Mouse (Mus musculus): Measurements from ENCODE around the gene Picalm.

Picalm gene

GRCm38 (mm10) chr7:90129732-90130392 lies at the start of gene Picalm:
TSS of gene Picalm (plus strand) at chr7:90130213.
- peak; percentile 99 for DNase-seq (ENCODE audit: low read depth, low spot score)

GRCm38 (mm10) chr7:90083799-90084198 lies 46.2 kb upstream of the Picalm start:
- DNase-seq (ENCODE audit: low read depth, low spot score): no peak

- no peak for DNase-seq (ENCODE audit: low read depth, low spot score)
These were observed 45.5 kb upstream of the Picalm start for GRCm38 (mm10) chr7:90084531-90084930.

- no peak for DNase-seq (ENCODE audit: low read depth, low spot score)
These were observed 44.3 kb upstream of the Picalm start for GRCm38 (mm10) chr7:90085713-90086112.

- DNase-seq (ENCODE audit: low read depth, low spot score): no peak
These were observed 43.2 kb upstream of the Picalm start for GRCm38 (mm10) chr7:90086821-90087220.

- DNase-seq (ENCODE audit: low read depth, low spot score): no peak
These were observed 39.0 kb upstream of the Picalm start for GRCm38 (mm10) chr7:90090996-90091395.

- no peak for DNase-seq (ENCODE audit: low read depth, low spot score)
These were observed 38.3 kb upstream of the Picalm start for GRCm38 (mm10) chr7:90091756-90092155.

- DNase-seq (ENCODE audit: low read depth, low spot score): no peak
These were observed 37.3 kb upstream of the Picalm start for GRCm38 (mm10) chr7:90092452-90093450.

GRCm38 (mm10) chr7:90095097-90095496 lies 34.9 kb upstream of the Picalm start:
- DNase-seq (ENCODE audit: low read depth, low spot score): no peak

- DNase-seq (ENCODE audit: low read depth, low spot score): no peak
These were observed 34.1 kb upstream of the Picalm start for GRCm38 (mm10) chr7:90095766-90096372.

GRCm38 (mm10) chr7:90096609-90097008 lies 33.4 kb upstream of the Picalm start:
- DNase-seq (ENCODE audit: low read depth, low spot score): no peak

GRCm38 (mm10) chr7:90098253-90098652 lies 31.8 kb upstream of the Picalm start:
- DNase-seq (ENCODE audit: low read depth, low spot score): no peak

- DNase-seq (ENCODE audit: low read depth, low spot score): no peak
These were observed 30.8 kb upstream of the Picalm start for GRCm38 (mm10) chr7:90099248-90099647.

- no peak for DNase-seq (ENCODE audit: low read depth, low spot score)
These were observed 29.3 kb upstream of the Picalm start for GRCm38 (mm10) chr7:90100614-90101160.

GRCm38 (mm10) chr7:90116100-90116499 lies 13.9 kb upstream of the Picalm start:
- no peak for DNase-seq (ENCODE audit: low read depth, low spot score)

- DNase-seq (ENCODE audit: low read depth, low spot score): no peak
These were observed 9.9 kb upstream of the Picalm start for GRCm38 (mm10) chr7:90120106-90120505.

GRCm38 (mm10) chr7:90124991-90125390 lies 5.0 kb upstream of the Picalm start:
- DNase-seq (ENCODE audit: low read depth, low spot score): no peak

GRCm38 (mm10) chr7:90128631-90129200 lies 1.3 kb upstream of the Picalm start:
- no peak for DNase-seq (ENCODE audit: low read depth, low spot score)

GRCm38 (mm10) chr7:90129271-90129731 lies 712 bp upstream of the Picalm start:
- DNase-seq (ENCODE audit: low read depth, low spot score): peak; percentile 83

- DNase-seq (ENCODE audit: low read depth, low spot score): peak; percentile 72
These were observed 725 bp downstream of the Picalm start for GRCm38 (mm10) chr7:90130501-90131375.

GRCm38 (mm10) chr7:90131376-90131651 lies 1.3 kb downstream of the Picalm start:
- DNase-seq (ENCODE audit: low read depth, low spot score): no peak
